Mouse (Mus musculus): ENCODE measurements around the gene Aptx. TPM values are rescaled to one million over a fixed set of nuclear protein-coding genes. Genes with fewer than 3 reads are reported as not detected.

The Aptx gene
- polyA plus RNA-seq, 1 experiment from 2014 or later = 46.7 TPM

DNA sequence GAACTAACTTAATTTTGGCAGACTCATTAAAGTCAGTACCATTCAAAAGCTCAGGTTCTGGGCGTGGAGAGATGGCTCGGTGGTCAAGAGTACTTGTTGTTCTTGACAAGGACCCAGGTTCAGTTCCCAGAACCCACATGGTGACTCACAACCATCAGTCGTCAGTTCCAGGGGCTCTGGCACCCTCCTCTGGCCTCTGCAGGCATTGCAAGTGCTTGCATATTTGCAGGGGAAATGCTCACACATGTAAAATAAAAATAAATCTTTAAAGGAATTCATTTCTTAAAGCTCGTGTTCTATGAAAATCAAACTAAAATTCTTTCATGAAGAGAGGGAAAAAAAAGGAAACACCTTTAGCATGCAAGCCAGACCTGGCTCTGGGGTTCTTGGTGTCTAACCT lies 62.0 kb downstream of the Aptx start:
- no peaks in the 10 kb centered on the region for H3K4me1 ChIP-seq (ENCODE audit: control insufficient read depth, insufficient read depth, low read length)
- H3K27me3 ChIP-seq (ENCODE audit: control insufficient read depth, insufficient read depth, low read depth, low read length) = no peaks in the 10 kb centered on the region
- H3K4me3 ChIP-seq (ENCODE audit: low read depth, low read length) = no peak overlapping the region
- no peak overlapping the region for H3K9ac ChIP-seq (ENCODE audit: low read depth, low read length)
- no peak overlapping the region for H3K27ac ChIP-seq (ENCODE audit: low read length)
- ATAC-seq = no peak
- H3K36me3 ChIP-seq (ENCODE audit: control insufficient read depth, insufficient read depth, low read length) = no peaks in the 10 kb centered on the region
- 89% methylated on average over 4 of the region's 4 CpGs for WGBS
- no peaks in the 10 kb centered on the region for H3K9me3 ChIP-seq (replicated peaks; ENCODE audit: control insufficient read depth, low read length, poor library complexity, severe bottlenecking)
- no peak overlapping the region for H3K4me2 ChIP-seq (ENCODE audit: low read length)

MicroRNAs encoded within 50 kb of the gene (microRNA counts, 519-probe panel; counts per million panel counts)
- microRNA mmu-miR-207 = 1,899 counts per million, percentile 41 among the panel's probes with 10 or more counts

Small RNAs within 50 kb of the gene (microRNA-seq; reads per million reads assigned to microRNA genes)
- 0.52 reads per million for gene Mir207

Other genes starting within 250 kb of the Aptx start
- 1.1 and 1.2 TPM in 2 replicates for gene Tmem215, start 231.0 kb downstream of the Aptx start, polyA plus RNA-seq (2015; fragmentation: Nextera tagmentation; extraction: Ambion mirVana)
- 659 and 720 TPM in 2 replicates for gene Dnaja1, start 19.0 kb upstream of the Aptx start, polyA plus RNA-seq (2015; fragmentation: Nextera tagmentation; extraction: Ambion mirVana)
- 110 and 117 TPM in 2 replicates for gene Smu1, start 54.7 kb upstream of the Aptx start, polyA plus RNA-seq (2015; fragmentation: Nextera tagmentation; extraction: Ambion mirVana)
- gene B4galt1, start 150.8 kb upstream of the Aptx start, polyA plus RNA-seq (2015; fragmentation: Nextera tagmentation; extraction: Ambion mirVana) = 5.8 and 6.4 TPM in 2 replicates
- gene Spink4, start 216.9 kb upstream of the Aptx start, polyA plus RNA-seq (2015; fragmentation: Nextera tagmentation; extraction: Ambion mirVana) = not detected in 2 replicates
- gene Bag1, start 245.1 kb upstream of the Aptx start, polyA plus RNA-seq (2015; fragmentation: Nextera tagmentation; extraction: Ambion mirVana) = 166 and 181 TPM in 2 replicates
- 157 and 161 TPM in 2 replicates for gene Chmp5, start 245.2 kb upstream of the Aptx start, polyA plus RNA-seq (2015; fragmentation: Nextera tagmentation; extraction: Ambion mirVana)

Data from midbrain, embryonic 16.5 days (tissue).